In the genomic region with DNA sequence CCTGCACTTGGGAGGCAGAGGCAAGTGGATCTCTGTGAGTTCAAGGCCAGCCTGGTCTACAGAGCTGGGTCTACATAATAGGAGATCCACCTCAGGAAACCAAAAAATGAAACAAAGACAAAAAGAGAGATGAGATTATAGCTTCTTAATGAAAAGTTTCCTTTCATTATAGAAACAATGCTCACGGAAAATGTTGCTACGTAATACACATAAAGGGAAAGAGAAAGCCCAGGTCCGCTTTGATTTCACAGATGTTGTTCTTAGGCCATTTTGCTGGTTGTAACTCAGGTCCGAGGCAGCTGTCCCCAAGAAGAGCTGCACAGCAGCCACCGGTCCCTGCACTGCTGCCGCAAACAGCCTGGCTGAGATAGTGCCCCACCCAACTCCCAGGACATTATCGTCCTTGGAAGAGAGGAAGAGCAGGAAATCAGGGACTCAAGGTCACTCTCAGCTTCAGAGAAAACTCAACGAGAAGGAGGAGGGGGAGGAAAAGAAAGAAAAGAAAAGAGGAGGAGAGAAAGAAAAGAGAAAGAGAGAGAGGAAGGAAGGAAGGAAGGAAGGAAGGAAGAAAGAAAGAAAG, we compare ENCODE assay signal across 27 mouse cellular contexts. TPM values are rescaled to one million over a fixed set of nuclear protein-coding genes. Genes with fewer than 3 reads are reported as not detected.
DNase-seq lines count a peak whose midpoint lies in the region; ATAC-seq and TF ChIP-seq lines count a peak whose summit lies in the region.
"Had no signal": no experiment of that assay in that cellular context is flagged by ENCODE, and none has a peak within 500 bp of the region (broad histone marks: within the 10 kb centered on the region; RNA-seq: fewer than 3 reads in every experiment).

No protein-coding gene starts in this region.

- no peak for ATAC-seq in heart, embryonic 12.5 days (ENCODE audit: insufficient number of reproducible peaks, low FRiP score)
- ATAC-seq in neural tube, embryonic 15.5 days (ENCODE audit: low FRiP score), result no peak
- ATAC-seq: forebrain, postnatal 0 days; liver, embryonic 12.5 days; midbrain, embryonic 13.5 days had no signal

- no peak for TF ChIP-seq EP300 in heart, adult 2 months (IDR thresholded peaks at IDR 0.05; ENCODE audit: insufficient read depth, low read depth, low read length)

- no peak for TF ChIP-seq POLR2A in heart, adult 2 months (IDR thresholded peaks at IDR 0.05; ENCODE audit: insufficient read depth, low read depth, low read length)
- TF ChIP-seq POLR2A in bone marrow macrophage, adult 2 months (IDR thresholded peaks at IDR 0.05; ENCODE audit: borderline replicate concordance, low read depth, low read length), result no peak
- TF ChIP-seq POLR2A in myocyte (IDR thresholded peaks at IDR 0.05; ENCODE audit: insufficient read length, low read depth), result no peak

- no peak overlapping the region for H3K4me2 ChIP-seq in heart, embryonic 12.5 days
- H3K4me2 ChIP-seq in myocyte (ENCODE audit: low read depth), result peak overlapping the region; percentile 67
- H3K4me2 ChIP-seq in neural tube, embryonic 15.5 days, result no peak overlapping the region
- H3K4me2 ChIP-seq: embryonic facial prominence, embryonic 13.5 days; heart, embryonic 13.5 days; hindbrain, embryonic 12.5 days; limb, embryonic 13.5 days; liver, embryonic 12.5 days; midbrain, embryonic 13.5 days; neural tube, embryonic 13.5 days had no signal

- TF ChIP-seq CTCF in heart, adult 2 months (IDR thresholded peaks at IDR 0.05), result no peak
- TF ChIP-seq CTCF in bone marrow macrophage, adult 2 months (IDR thresholded peaks at IDR 0.05; ENCODE audit: low read depth, low read length), result no peak

- H3K9me3 ChIP-seq in heart, embryonic 12.5 days (replicated peaks), result 0 out of 2 replicates have a peak, but pooled peaks cover 3% of the 10 kb centered on the region
- no peaks in the 10 kb centered on the region for H3K9me3 ChIP-seq in neural tube, embryonic 15.5 days (replicated peaks)
- H3K9me3 ChIP-seq: embryonic facial prominence, embryonic 13.5 days; heart, embryonic 13.5 days; hindbrain, embryonic 12.5 days; limb, embryonic 13.5 days; liver, embryonic 12.5 days; midbrain, embryonic 13.5 days; neural tube, embryonic 13.5 days had no signal

- peak overlapping the region; percentile 74 for H3K27ac ChIP-seq in heart, adult 2 months
- H3K27ac ChIP-seq in heart, embryonic 12.5 days (ENCODE audit: poor library complexity, severe bottlenecking), result no peak overlapping the region
- peak overlapping the region; percentile 67 for H3K27ac ChIP-seq in bone marrow macrophage, adult 2 months (ENCODE audit: insufficient read depth, low read depth, low read length)
- no peak overlapping the region for H3K27ac ChIP-seq in neural tube, embryonic 15.5 days (replicated peaks)
- H3K27ac ChIP-seq: embryonic facial prominence, embryonic 13.5 days; heart, embryonic 13.5 days; hindbrain, embryonic 12.5 days; limb, embryonic 13.5 days; liver, embryonic 12.5 days; midbrain, embryonic 13.5 days; neural tube, embryonic 13.5 days had no signal

- H3K9ac ChIP-seq in heart, adult 2 months (ENCODE audit: low read depth, low read length), result no peak overlapping the region
- H3K9ac ChIP-seq in heart, embryonic 12.5 days, result no peak overlapping the region
- H3K9ac ChIP-seq in neural tube, embryonic 15.5 days (replicated peaks), result no peak overlapping the region
- H3K9ac ChIP-seq: embryonic facial prominence, embryonic 13.5 days; forebrain, postnatal 0 days; heart, embryonic 13.5 days; hindbrain, embryonic 12.5 days; limb, embryonic 13.5 days; liver, embryonic 12.5 days; midbrain, embryonic 13.5 days; neural tube, embryonic 13.5 days had no signal

- peaks cover 10% of the 10 kb centered on the region for H3K36me3 ChIP-seq in heart, adult 2 months (ENCODE audit: control insufficient read depth, insufficient read depth, low read length)
- 0 out of 2 replicates have a peak, but pooled peaks cover 4% of the 10 kb centered on the region for H3K36me3 ChIP-seq in heart, embryonic 12.5 days
- H3K36me3 ChIP-seq in myocyte (ENCODE audit: control insufficient read depth, insufficient read depth), result no peaks in the 10 kb centered on the region
- no peaks in the 10 kb centered on the region for H3K36me3 ChIP-seq in neural tube, embryonic 15.5 days
- H3K36me3 ChIP-seq: embryonic facial prominence, embryonic 13.5 days; hindbrain, embryonic 12.5 days; limb, embryonic 13.5 days; liver, embryonic 12.5 days; midbrain, embryonic 13.5 days; neural tube, embryonic 13.5 days had no signal

- H3K4me1 ChIP-seq in heart, adult 2 months (ENCODE audit: control insufficient read depth, insufficient read depth, low read length), result peaks cover 19% of the 10 kb centered on the region
- H3K4me1 ChIP-seq in heart, embryonic 12.5 days (replicated peaks), result peaks cover 15% of the 10 kb centered on the region
- H3K4me1 ChIP-seq in bone marrow macrophage, adult 2 months (ENCODE audit: control insufficient read depth, insufficient read depth, low read length), result peaks cover 42% of the 10 kb centered on the region
- H3K4me1 ChIP-seq in neural tube, embryonic 15.5 days, result peaks cover 12% of the 10 kb centered on the region

- no peak for DNase-seq in heart, adult 2 months
- peak; percentile 53 for DNase-seq in ES-CJ7 (ENCODE audit: low read depth, low spot score)
- DNase-seq in left cerebral cortex, postnatal 14 days (ENCODE audit: low spot score in 2 of 2), result no peak
- DNase-seq: adrenal gland, postnatal 10 days; B cell, adult 2 months; cerebellum, adult 8-10 months; cerebellum, postnatal 36 days; embryo, embryonic 11 days; forebrain, postnatal 0 days; heart, postnatal 14 days; kidney, adult 2 months; kidney, postnatal 10 days; lung, adult 18-20 months; right cerebral cortex, adult 18-20 months; thymus, adult 2 months had no signal

- H3ac ChIP-seq in myocyte (ENCODE audit: control insufficient read depth, insufficient read length), result no peak overlapping the region

- no peaks in the 10 kb centered on the region for H3K27me3 ChIP-seq in heart, adult 2 months (ENCODE audit: control insufficient read depth, insufficient read depth, low read length)
- no peaks in the 10 kb centered on the region for H3K27me3 ChIP-seq in heart, embryonic 12.5 days (replicated peaks)
- no peaks in the 10 kb centered on the region for H3K27me3 ChIP-seq in myocyte (ENCODE audit: control insufficient read depth, insufficient read depth, insufficient read length)
- no peaks in the 10 kb centered on the region for H3K27me3 ChIP-seq in neural tube, embryonic 15.5 days (replicated peaks)
- H3K27me3 ChIP-seq: heart, embryonic 13.5 days; hindbrain, embryonic 12.5 days; limb, embryonic 13.5 days; midbrain, embryonic 13.5 days; neural tube, embryonic 13.5 days had no signal

- H3K79me2 ChIP-seq in heart, adult 2 months (replicated peaks; ENCODE audit: control insufficient read depth, insufficient read depth, low read length), result no peaks in the 10 kb centered on the region
- no peaks in the 10 kb centered on the region for H3K79me2 ChIP-seq in myocyte (ENCODE audit: control insufficient read depth, insufficient read depth)

- intact Hi-C loops in heart, adult 2 months (cut with DNase I), result no loop called here
- intact Hi-C loops in left cerebral cortex, postnatal 14 days (cut with DNase I), result no loop called here

- no peak overlapping the region for H3K4me3 ChIP-seq in heart, adult 2 months
- no peak overlapping the region for H3K4me3 ChIP-seq in heart, embryonic 12.5 days
- H3K4me3 ChIP-seq in bone marrow macrophage, adult 2 months (ENCODE audit: insufficient read depth, low read length), result no peak overlapping the region
- no peak overlapping the region for H3K4me3 ChIP-seq in myocyte
- H3K4me3 ChIP-seq in neural tube, embryonic 15.5 days (replicated peaks), result no peak overlapping the region
- H3K4me3 ChIP-seq: embryonic facial prominence, embryonic 13.5 days; heart, embryonic 13.5 days; hindbrain, embryonic 12.5 days; limb, embryonic 13.5 days; liver, embryonic 12.5 days; megakaryocyte, embryonic 14.5 days; midbrain, embryonic 13.5 days; neural tube, embryonic 13.5 days had no signal

- WGBS in heart, adult 2 months, result 43% methylated on average over 8 of the region's 8 CpGs
- 56% methylated on average over 8 of the region's 8 CpGs for WGBS in heart, embryonic 12.5 days
- WGBS in neural tube, embryonic 15.5 days, result 88% methylated on average over 8 of the region's 8 CpGs

TF ChIP-seq in myocyte, 11 proteins besides CTCF, POLR2A, EP300 and RAD21:
- TF ChIP-seq E2F4 (IDR thresholded peaks at IDR 0.05; ENCODE audit: insufficient read depth) (no peak), MYOG (IDR thresholded peaks at IDR 0.05; ENCODE audit: control insufficient read depth in 1 of 3, insufficient read depth in 1 of 3, insufficient read length in 2 of 3, low read depth in 2 of 3) (no peak), POLR2AphosphoS2 (IDR thresholded peaks at IDR 0.05; ENCODE audit: insufficient read length, low read depth) (no peak), CEBPB (IDR thresholded peaks at IDR 0.05; ENCODE audit: insufficient read depth, poor library complexity, severe bottlenecking) (no peak), USF1 (IDR thresholded peaks at IDR 0.05; ENCODE audit: low read depth) (no peak), REST (IDR thresholded peaks at IDR 0.05; ENCODE audit: insufficient read depth, insufficient read length) (no peak), TCF3 (IDR thresholded peaks at IDR 0.05; ENCODE audit: insufficient read length, low read depth) (no peak), MYOD1 (IDR thresholded peaks at IDR 0.05; ENCODE audit: control insufficient read depth in 1 of 3, insufficient read length in 2 of 3, low read depth in 2 of 3) (no peak)

RNA-seq across cellular contexts. Expression of a gene that starts 31.1 kb away (rescaled TPM):
- total RNA-seq in heart, adult 2 months (2021), result 10 to 100 TPM; 12.3 to 13.3 TPM
- 3.4 and 7.7 TPM in 2 replicates for polyA plus RNA-seq in heart, adult 2 months (2012; rRNA removed)
- polyA plus RNA-seq in heart, embryonic 12.5 days (2016; fragmentation: Nextera tagmentation; extraction: Ambion mirVana), result 9.6 and 10.5 TPM in 2 replicates
- not detected in 2 replicates for polyA plus RNA-seq in bone marrow macrophage, adult 2 months (2012; ENCODE audit: insufficient read depth, insufficient read length, missing spikeins)
- polyA plus RNA-seq in myocyte (2012; fragmentation: generic; extraction: Trizol), result not detected
- 1 to 10 TPM; 3.6 to 3.7 TPM for total RNA-seq in left cerebral cortex, postnatal 14 days (2021)
- polyA plus RNA-seq in neural tube, embryonic 15.5 days (2015; fragmentation: Nextera tagmentation; extraction: Ambion mirVana), result 1.4 and 2.0 TPM in 2 replicates

RNA-seq across cellular contexts. Expression of a gene that starts 50.7 kb away (rescaled TPM):
- total RNA-seq in heart, adult 2 months (2021), result 1 to 10 TPM; 4.3 to 4.8 TPM
- polyA plus RNA-seq in heart, adult 2 months (2012; rRNA removed), result 2.5 and 2.8 TPM in 2 replicates
- polyA plus RNA-seq in heart, embryonic 12.5 days (2016; fragmentation: Nextera tagmentation; extraction: Ambion mirVana), result 0.47 and 0.59 TPM in 2 replicates
- 75.7 and 82.0 TPM in 2 replicates for polyA plus RNA-seq in bone marrow macrophage, adult 2 months (2012; ENCODE audit: insufficient read depth, insufficient read length, missing spikeins)
- polyA plus RNA-seq in myocyte (2012; fragmentation: generic; extraction: Trizol), result 0.91 TPM
- total RNA-seq in left cerebral cortex, postnatal 14 days (2021), result 1 to 10 TPM; 3.6 to 4.7 TPM
- polyA plus RNA-seq in neural tube, embryonic 15.5 days (2015; fragmentation: Nextera tagmentation; extraction: Ambion mirVana), result 1.2 and 1.5 TPM in 2 replicates

Comparison
In these comparisons a context has a peak if more than half of its experiments do, and no peak if none do; other contexts are left out.
1. H3K27ac ChIP-seq: peak in heart, adult 2 months (single experiment) and bone marrow macrophage, adult 2 months (single experiment); none in heart, embryonic 12.5 days (single experiment) and neural tube, embryonic 15.5 days (single experiment).
2. RNA of a gene that starts 50.7 kb away (polyA plus RNA-seq): 75.7 to 82.0 TPM in bone marrow macrophage, adult 2 months; 2.5 to 2.8 TPM in heart, adult 2 months, 1.2 to 1.5 TPM in neural tube, embryonic 15.5 days, 0.91 TPM in myocyte (single experiment) and 0.47 to 0.59 TPM in heart, embryonic 12.5 days; every median in the first group is over 10 times any median in the second.